Mouse (Mus musculus) frontal cortex, postnatal 14 days (tissue): ENCODE data around the gene Vav1.
"Not testable (repeated sequence)": the region's sequence is repeated elsewhere in the genome, so short reads cannot be mapped to it uniquely, and the experiment has no call there.

ENCODE experiments used
- DNase-seq, 2 experiments: peaks; one replicate each; pipeline ENCODE4 v3.0.0; 2022; ENCODE audit warnings: low spot score in 2 of 2

Gene Vav1

DNA sequence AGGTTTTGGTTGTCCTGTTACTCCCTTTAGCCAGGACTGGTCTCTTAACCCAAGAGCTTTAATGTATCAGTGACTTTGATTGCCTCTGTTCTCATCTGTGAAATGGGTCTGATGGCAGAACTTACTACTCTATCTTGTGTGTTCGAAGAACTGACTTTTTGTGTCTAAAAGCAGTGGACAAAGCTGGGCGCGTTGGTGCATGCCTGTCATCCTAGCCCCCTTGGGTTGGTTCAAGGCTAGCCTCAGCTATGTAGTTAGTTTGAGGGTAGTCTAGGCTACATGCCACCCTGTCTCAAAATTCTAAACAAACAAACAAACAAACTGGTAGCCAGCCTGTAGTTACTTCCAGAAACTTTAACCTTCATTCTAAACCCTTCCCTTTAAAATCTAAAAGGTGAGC lies 27.5 kb upstream of the Vav1 start:
- no peak for DNase-seq

DNA sequence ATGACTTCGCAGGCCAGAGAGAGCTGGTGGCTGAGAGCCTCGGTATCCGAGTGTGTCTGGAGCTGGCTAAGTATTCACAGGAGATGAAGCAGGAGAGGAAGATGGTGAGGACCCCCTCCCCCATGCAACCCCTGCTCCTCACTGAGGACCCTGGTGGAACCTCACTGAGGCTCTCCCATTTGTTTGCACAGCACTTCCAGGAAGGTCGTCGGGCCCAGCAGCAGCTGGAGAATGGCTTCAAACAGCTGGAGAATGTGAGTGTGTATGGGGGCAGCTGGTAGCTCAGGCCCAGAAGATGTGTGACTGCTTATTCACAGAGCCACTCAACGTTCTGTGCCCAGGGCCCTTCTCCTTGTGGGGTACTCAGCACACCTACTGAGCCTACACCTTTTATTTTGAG lies 25.6 kb upstream of the Vav1 start:
- DNase-seq = no peak

DNA sequence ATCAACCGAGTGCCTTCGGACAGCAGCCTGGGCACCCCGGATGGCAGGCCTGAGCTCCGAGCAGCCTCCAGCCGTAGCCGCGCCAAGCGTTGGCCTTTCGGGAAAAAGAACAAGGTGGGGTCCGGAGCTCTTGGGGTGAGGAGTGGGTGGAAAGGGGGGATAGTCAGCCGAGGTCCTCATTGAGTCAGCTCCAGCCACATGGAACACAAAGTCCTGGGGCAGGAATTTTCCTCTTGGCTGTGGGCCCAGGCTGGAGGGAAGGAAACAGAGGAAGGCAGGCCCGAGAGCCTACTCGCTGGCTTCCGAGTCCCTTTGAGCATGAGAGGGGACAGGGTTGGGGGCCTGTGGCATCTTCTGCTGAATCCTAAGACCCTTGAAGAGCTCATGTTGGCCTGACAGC lies 23.5 kb upstream of the Vav1 start:
- DNase-seq = no peak

DNA sequence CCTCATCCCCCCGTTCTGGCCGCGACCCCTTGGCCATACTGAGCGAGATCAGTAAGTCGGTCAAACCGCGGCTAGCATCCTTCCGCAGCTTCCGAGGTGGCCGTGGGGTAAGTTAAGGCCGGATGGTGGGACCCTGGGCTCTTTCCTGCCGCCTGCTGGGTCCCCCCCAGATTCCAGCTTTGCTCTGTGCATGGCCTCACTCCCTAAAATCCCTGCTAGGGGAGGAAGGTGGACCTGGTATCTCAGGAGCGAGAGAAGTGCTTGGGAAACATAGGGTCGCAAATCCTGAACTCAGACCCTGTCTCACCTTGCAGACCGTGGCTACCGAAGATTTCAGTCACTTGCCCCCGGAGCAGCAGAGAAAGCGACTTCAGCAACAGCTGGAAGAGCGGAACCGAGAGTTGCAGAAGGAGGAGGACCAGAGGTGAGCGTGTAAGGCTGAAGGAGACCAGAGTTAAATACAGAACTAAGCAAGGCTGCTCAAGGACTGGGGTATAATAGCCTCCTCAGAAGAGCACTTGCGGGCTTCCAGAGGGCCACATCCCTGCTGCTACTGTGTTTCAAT lies 21.9 kb upstream of the Vav1 start:
- DNase-seq = no peak

- DNase-seq = no peak
These were observed 20.7 kb upstream of the Vav1 start for GRCm38 (mm10) chr17:57258191-57258590.

DNA sequence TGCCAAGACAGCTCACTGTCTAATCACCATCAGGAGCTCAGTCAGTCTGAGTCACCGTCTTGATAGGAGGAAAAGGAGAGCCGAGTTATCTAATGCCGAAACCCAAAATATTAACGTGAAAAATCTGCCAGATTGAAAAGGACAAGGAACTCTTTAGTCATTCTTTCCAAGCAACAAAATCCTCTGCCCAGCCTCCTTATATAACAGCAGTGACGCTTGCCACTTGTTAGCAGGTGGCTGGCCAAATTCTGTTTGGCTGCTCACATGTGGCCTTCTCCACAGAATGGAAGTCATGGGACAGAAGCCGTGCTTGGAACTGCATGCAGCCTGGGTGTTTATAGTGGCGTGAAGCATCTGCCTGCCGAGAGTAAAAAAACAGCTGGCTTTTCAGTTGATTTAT lies 19.2 kb upstream of the Vav1 start:
- DNase-seq = no peak

DNA sequence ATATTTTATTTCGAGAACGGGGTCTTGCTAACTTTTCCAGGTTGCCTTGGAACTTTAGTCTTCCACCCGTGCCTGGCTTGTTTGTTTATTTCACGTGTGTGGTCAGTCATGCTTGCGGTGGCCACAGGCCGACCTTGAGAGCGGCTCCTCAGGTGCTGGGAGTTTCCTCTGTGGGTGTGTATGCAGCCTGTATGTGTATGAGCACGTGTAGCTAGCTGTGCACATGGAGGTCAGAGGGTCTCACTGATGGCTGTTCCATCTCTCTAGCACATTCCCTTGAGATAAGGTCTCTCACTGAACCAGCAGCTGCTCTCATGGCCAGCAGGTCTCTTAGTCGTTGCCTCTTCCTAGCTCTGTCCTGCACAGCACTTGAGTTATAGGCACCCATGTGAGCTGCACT lies 18.5 kb upstream of the Vav1 start:
- no peak for DNase-seq

DNA sequence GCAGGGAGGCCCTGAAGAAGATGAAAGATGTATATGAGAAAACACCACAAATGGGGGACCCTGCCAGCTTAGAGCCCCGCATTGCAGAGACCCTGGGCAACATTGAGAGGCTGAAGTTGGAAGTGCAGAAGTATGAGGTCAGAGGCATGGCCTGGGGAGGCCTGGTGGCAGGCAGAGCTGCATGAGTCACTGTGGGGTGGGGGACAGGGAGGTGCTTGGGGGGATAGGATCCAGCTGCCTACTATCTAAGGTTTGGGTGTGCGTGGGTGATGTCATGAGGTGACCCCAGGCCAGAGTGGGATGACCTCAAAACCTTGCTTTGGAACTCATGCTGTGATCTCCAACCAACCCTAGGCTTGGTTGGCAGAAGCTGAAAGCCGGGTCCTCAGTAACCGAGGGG lies 17.6 kb upstream of the Vav1 start:
- no peak for DNase-seq

- DNase-seq = no peak
These were observed 17.1 kb upstream of the Vav1 start for GRCm38 (mm10) chr17:57261796-57262195.

GRCm38 (mm10) chr17:57262901-57263550 lies 15.9 kb upstream of the Vav1 start:
- no peak for DNase-seq

DNA sequence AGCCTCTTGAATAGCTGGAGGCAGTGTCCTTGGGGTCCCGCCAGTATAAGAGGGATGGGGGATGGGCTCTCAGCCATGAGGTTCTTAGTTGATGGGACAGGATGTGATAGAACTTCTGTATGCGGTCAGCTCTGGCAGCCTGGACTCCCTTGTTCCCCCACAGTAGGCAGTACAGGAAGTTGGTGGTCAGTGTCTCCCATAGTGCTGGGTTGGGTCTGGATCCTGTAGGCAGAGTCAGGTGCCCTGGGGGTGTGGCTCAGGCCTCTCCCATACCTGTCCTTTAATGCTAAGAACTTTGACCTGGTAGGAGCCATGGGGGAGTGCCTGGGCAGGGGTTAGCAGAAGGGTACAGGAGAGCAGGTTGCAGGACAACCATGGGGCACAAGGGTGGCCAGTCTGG lies 14.7 kb upstream of the Vav1 start:
- DNase-seq = no peak

- no peak for DNase-seq
These were observed 13.6 kb upstream of the Vav1 start for GRCm38 (mm10) chr17:57264972-57265945.

DNA sequence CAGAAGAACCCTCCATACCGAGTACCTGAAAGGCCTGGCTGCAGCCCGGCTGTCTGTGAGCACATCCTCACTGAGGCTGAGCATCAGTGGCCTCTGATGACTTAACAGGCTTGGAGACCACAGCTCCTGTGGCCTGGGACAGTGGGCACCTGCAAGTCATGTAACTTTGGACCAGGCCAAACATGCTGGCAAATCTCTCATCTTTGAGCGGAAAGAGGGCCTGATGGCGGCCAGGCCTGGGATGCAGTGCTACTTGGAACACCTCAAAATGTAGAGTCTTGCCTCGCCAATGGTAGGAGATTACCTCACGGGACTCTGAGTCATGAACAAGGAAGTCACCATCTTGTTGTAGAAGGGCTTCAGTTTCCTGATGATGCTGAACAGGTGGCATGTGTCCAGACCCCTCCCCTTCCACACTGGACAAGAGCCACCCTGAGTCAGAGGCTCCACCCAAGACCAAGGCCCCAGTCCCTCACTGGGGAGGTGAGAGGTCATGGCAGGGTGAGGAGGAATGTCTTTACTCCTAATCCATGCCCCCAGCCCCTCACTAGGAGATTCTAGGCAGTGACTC lies 11.3 kb upstream of the Vav1 start:
- DNase-seq = no peak

GRCm38 (mm10) chr17:57271301-57271700 lies 7.6 kb upstream of the Vav1 start:
- DNase-seq = no peak

DNA sequence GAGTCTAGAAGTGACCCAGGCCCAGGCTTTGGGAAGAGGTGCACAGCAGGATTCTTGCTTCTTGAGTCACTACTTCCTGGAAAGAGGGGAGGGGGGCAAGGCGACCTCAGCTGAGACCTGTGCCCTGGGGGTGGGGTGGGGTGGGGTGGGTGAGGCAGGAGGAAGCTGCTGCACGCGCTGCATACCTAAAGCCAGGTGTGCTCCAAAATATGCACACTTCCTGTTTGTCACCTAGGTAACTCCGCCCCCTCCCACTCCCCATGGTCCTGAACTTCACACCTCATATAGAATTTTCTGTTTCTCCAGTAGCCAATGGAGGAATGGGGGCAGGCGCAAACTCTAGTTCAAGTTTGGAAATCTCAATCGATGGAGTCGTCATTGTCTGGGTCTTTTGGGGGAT lies 5.1 kb upstream of the Vav1 start:
- DNase-seq = no peak

- no peak for DNase-seq
These were observed 4.2 kb upstream of the Vav1 start for GRCm38 (mm10) chr17:57274686-57275085.

- DNase-seq = peak in 1 of 2 experiments; percentile 37
These were observed 3.5 kb upstream of the Vav1 start for GRCm38 (mm10) chr17:57275111-57275996.

DNA sequence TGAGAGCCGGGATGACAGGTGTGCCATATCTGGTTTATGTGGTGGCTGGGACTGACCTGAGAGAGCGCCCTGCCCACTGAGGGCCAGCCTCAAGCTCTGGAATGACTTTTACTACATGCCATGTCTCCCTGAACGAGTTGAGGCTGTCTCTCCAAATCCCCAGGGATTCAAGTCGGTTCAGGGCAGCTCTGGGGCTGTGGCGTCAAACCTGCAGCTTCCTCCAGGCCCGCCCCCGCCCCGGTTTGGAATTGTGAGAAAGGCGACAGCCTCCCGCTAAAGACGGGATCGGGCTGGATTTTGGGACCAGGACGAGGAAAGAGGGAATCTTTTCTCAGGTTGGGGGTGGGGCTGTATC lies 2.9 kb upstream of the Vav1 start:
- DNase-seq = no peak

DNA sequence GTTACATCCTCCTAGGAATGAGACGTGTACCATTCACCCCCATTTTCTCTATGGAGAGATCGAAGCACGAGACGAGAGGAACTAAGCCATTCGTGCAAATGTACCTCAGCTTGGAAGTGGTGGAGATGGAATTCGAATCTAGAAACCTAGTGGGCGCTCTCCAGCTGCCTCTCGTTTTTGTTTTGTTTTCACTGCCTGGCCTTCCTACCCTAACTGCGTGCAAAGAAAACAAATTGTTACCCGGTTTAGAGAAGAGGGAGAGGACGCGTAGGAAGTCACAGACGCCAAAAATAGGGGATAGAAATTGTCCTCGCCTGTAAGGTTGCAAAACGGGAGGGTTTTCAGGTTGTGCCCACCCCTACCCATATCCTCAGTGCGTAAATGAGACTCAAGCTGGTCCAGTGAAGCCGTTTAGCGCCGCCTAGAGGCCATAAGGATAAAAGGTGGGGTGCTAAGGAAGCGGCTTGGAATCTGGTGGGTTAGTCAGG lies 2.2 kb upstream of the Vav1 start:
- DNase-seq = peak; percentile 59 to 65

- not testable (repeated sequence) for DNase-seq
These were observed 1.2 kb upstream of the Vav1 start for GRCm38 (mm10) chr17:57277598-57278261.

GRCm38 (mm10) chr17:57278537-57278936 lies 363 bp upstream of the Vav1 start:
- no peak for DNase-seq
